Mouse (Mus musculus) thymus, adult 2 months (tissue): Measurements from ENCODE around the gene Cfap69.

ENCODE experiments used
- CTCF ChIP-seq: fragments of 200-500 bp; IDR thresholded peaks from 2 replicates; pipeline ENCODE4 v1.5.1; 2012; ENCODE audit warnings: mild to moderate bottlenecking, control low read depth, low read length, moderate library complexity, borderline replicate concordance; ENCODE audit not compliant: control insufficient read depth, poor library complexity, insufficient read depth; ENCODE audit errors: extremely low read depth
- POLR2A ChIP-seq: fragments of 200-500 bp; IDR thresholded peaks from 2 replicates; pipeline ENCODE4 v1.6.1; 2012; ENCODE audit warnings: mild to moderate bottlenecking, low read length, control low read depth, moderate library complexity; ENCODE audit not compliant: control insufficient read depth, poor library complexity, insufficient read depth; ENCODE audit errors: extremely low read depth

DNA sequence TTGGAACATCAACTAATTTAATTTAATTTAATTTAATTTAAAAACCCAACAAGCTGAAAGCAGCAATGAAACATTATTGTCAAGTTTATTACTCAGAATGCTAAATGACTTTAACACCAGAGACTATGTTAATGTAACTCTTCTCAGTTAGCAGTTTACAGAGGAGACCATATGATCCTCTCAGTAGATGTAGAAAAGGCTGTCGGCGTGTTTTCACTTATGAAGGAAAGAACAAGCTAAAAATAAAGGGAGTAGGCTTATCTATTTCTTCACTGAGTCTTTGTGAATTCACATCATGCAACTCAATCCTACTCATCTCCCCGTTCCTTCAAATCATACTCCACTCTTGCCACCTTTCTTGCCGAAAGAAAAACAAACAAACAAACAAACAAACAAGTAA lies 47.0 kb upstream of the Cfap69 start:
- TF ChIP-seq CTCF (no peak), POLR2A (no peak)
